Mouse (Mus musculus): ENCODE measurements at regions not wholly inside any gene's neighbourhood (a gene's known extent, or its start where the extent isn't known, plus 50 kb on each side); places are given as distances from the start of the nearest gene placed in this dataset.

GRCm38 (mm10) chr6:135632671-135633070 lies 270.3 kb downstream of the Emp1 start:
- peaks cover 4% of the 10 kb centered on the region; the same call in 1 of the 2 replicates for H3K4me1 ChIP-seq (replicated peaks; ENCODE audit: control insufficient read depth, insufficient read depth, low read length)
- 86% methylated on average over 5 of the region's 5 CpGs for WGBS
- no peak overlapping the region for H3K4me2 ChIP-seq (replicated peaks)
- H3K36me3 ChIP-seq (replicated peaks; ENCODE audit: control insufficient read depth, insufficient read depth) = no peaks in the 10 kb centered on the region
- no peak overlapping the region for H3K27ac ChIP-seq
- DNase-seq (ENCODE audit: low spot score) (no peak), ATAC-seq (ENCODE audit: low FRiP score) (no peak)
- peaks cover 8% of the 10 kb centered on the region; the same call in 1 of the 2 replicates for H3K9me3 ChIP-seq (ENCODE audit: control insufficient read depth, low read length)
- H3K4me3 ChIP-seq (replicated peaks; ENCODE audit: low read length) = no peak overlapping the region
- H3K27me3 ChIP-seq (ENCODE audit: control insufficient read depth, insufficient read depth, low read length) = no peaks in the 10 kb centered on the region
- no peak overlapping the region for H3K9ac ChIP-seq

DNA sequence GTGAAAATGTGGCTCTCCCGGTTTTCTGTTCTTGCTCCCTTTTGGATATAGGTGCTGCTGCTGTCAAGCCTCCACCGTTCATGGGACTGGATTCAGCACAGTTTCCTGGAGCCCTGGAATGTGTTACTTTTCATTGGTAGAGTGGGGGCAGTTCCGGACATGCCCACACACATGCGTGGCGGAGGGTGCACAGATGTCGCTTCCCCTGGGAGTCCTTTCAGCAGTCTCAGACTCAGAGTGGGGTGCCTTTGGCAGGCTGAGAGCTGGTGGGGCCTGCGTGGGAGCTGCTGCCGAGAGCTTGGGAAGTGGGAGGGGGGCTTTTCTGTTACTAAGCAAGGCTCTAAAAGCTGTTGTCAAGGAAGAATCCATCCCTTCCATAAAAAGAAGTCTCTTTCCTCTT lies 274.3 kb downstream of the Emp1 start:
- H3K4me1 ChIP-seq (replicated peaks; ENCODE audit: control insufficient read depth, insufficient read depth, low read length) = no peaks in the 10 kb centered on the region
- H3K9ac ChIP-seq = no peak overlapping the region
- H3K36me3 ChIP-seq (replicated peaks; ENCODE audit: control insufficient read depth, insufficient read depth) = no peaks in the 10 kb centered on the region
- no peak for ATAC-seq (ENCODE audit: low FRiP score)
- H3K9me3 ChIP-seq (ENCODE audit: control insufficient read depth, low read length) = peaks cover 7% of the 10 kb centered on the region; the same call in 1 of the 2 replicates
- H3K27me3 ChIP-seq (ENCODE audit: control insufficient read depth, insufficient read depth, low read length) = no peaks in the 10 kb centered on the region
- no peak for DNase-seq (ENCODE audit: low spot score)
- no peak overlapping the region for H3K4me2 ChIP-seq (replicated peaks)
- no peak overlapping the region for H3K27ac ChIP-seq
- WGBS = 68% methylated on average over 8 of the region's 8 CpGs
- no peak overlapping the region for H3K4me3 ChIP-seq (replicated peaks; ENCODE audit: low read length)

DNA sequence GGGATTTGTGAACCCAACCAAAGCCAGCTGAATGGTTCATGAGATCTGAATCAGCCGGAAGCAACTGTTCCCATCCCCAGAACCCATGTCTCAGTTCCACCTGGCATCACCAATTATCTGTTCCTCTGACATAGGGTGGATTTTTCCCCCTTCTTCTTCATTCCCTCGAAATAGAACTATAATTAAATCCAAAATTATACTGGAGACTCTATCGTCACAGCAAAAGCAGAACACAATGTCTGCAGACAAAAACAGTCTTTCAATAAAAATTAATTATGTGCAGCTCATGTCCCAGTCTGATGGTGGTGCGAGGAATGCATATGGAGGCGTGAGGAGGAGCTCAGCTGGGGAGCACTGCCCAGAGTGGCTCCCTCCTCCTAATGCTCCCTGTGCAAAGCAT lies 280.4 kb downstream of the Emp1 start:
- WGBS = 88% methylated on average over 5 of the region's 5 CpGs
- Histone ChIP-seq H3K4me1 (replicated peaks; ENCODE audit: control insufficient read depth, insufficient read depth, low read length) (no peaks in the 10 kb centered on the region), H3K9ac (no peak overlapping the region), H3K9me3 (ENCODE audit: control insufficient read depth, low read length) (peaks cover 7% of the 10 kb centered on the region; the same call in 1 of the 2 replicates), H3K27ac (no peak overlapping the region), H3K27me3 (ENCODE audit: control insufficient read depth, insufficient read depth, low read length) (no peaks in the 10 kb centered on the region), H3K4me2 (replicated peaks) (no peak overlapping the region), H3K36me3 (replicated peaks; ENCODE audit: control insufficient read depth, insufficient read depth) (no peaks in the 10 kb centered on the region), H3K4me3 (replicated peaks; ENCODE audit: low read length) (no peak overlapping the region)
- DNase-seq (ENCODE audit: low spot score) = no peak
- ATAC-seq (ENCODE audit: low FRiP score) = no peak

DNA sequence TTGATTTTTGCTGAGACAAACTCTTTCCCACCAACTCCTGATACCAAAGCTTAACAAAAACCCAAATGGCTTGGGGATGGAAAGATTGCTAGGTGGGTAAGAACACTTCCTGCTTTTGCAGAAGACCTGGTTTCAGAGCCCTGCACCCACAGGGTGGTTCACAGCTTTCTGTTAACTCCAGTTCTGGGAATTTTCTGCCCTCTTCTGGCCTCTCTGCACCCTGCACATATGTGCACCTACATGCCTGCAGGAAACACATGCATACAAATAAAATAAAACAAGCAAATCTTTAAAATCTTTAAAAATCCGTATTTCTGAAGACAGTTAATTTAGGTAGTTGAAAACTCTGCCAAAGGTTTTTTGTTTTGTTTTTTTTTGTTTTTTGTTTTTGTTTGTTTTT lies 283.8 kb downstream of the Emp1 start:
- H3K9me3 ChIP-seq (ENCODE audit: control insufficient read depth, low read length) = peaks cover 3% of the 10 kb centered on the region; the same call in 1 of the 2 replicates
- no peaks in the 10 kb centered on the region for H3K36me3 ChIP-seq (replicated peaks; ENCODE audit: control insufficient read depth, insufficient read depth)
- no peaks in the 10 kb centered on the region for H3K27me3 ChIP-seq (ENCODE audit: control insufficient read depth, insufficient read depth, low read length)
- no peak overlapping the region for H3K4me2 ChIP-seq (replicated peaks)
- no peak overlapping the region for H3K9ac ChIP-seq
- H3K4me1 ChIP-seq (replicated peaks; ENCODE audit: control insufficient read depth, insufficient read depth, low read length) = no peaks in the 10 kb centered on the region
- ATAC-seq (ENCODE audit: low FRiP score) (no peak), DNase-seq (ENCODE audit: low spot score) (no peak)
- no peak overlapping the region for H3K27ac ChIP-seq
- H3K4me3 ChIP-seq (replicated peaks; ENCODE audit: low read length) = no peak overlapping the region
- WGBS = 66% methylated on average over 1 of the region's 1 CpGs

GRCm38 (mm10) chr6:135653002-135653401 lies 290.7 kb downstream of the Emp1 start:
- ATAC-seq (ENCODE audit: low FRiP score) = no peak

DNA sequence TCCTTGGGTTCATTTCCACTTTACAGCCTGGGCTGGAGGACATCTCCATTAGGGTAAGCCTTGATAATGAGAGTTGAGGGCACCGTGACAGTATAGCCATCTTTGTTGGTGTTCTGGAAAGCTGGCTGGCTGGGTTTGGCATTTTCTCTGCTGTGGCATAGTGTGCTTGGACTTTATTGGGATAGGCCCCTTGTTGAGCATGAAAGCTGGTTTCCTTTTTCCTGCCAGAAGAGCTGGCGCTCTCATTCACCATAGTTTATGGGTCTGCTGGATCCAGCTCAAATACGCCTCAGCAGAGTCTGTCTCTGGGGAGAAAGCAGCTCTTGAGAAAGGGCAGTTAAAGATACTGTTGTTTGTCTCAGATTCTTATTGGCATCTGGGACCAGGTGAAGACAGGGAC lies 300.0 kb downstream of the Emp1 start:
- no peaks in the 10 kb centered on the region for H3K4me1 ChIP-seq (replicated peaks; ENCODE audit: control insufficient read depth, insufficient read depth, low read length)
- H3K4me2 ChIP-seq (replicated peaks) = no peak overlapping the region
- WGBS = 86% methylated on average over 3 of the region's 3 CpGs
- no peak overlapping the region for H3K9ac ChIP-seq
- H3K36me3 ChIP-seq (replicated peaks; ENCODE audit: control insufficient read depth, insufficient read depth) = no peaks in the 10 kb centered on the region
- DNase-seq (ENCODE audit: low spot score) (no peak), ATAC-seq (ENCODE audit: low FRiP score) (no peak)
- no peaks in the 10 kb centered on the region for H3K27me3 ChIP-seq (ENCODE audit: control insufficient read depth, insufficient read depth, low read length)
- H3K27ac ChIP-seq = no peak overlapping the region
- H3K9me3 ChIP-seq (ENCODE audit: control insufficient read depth, low read length) = no peaks in the 10 kb centered on the region
- no peak overlapping the region for H3K4me3 ChIP-seq (replicated peaks; ENCODE audit: low read length)

More at GRCm38 (mm10) chr6:135653002-135653401, 290.7 kb downstream of the Emp1 start:
- Histone ChIP-seq H3K9ac (no peak overlapping the region), H3K9me3 (ENCODE audit: control insufficient read depth, low read length) (no peaks in the 10 kb centered on the region), H3K27ac (no peak overlapping the region), H3K4me2 (replicated peaks) (no peak overlapping the region), H3K4me1 (replicated peaks; ENCODE audit: control insufficient read depth, insufficient read depth, low read length) (no peaks in the 10 kb centered on the region), H3K4me3 (replicated peaks; ENCODE audit: low read length) (no peak overlapping the region), H3K36me3 (replicated peaks; ENCODE audit: control insufficient read depth, insufficient read depth) (no peaks in the 10 kb centered on the region), H3K27me3 (ENCODE audit: control insufficient read depth, insufficient read depth, low read length) (no peaks in the 10 kb centered on the region)
- WGBS = 89% methylated on average over 3 of the region's 3 CpGs
- DNase-seq (ENCODE audit: low spot score) = no peak

- ATAC-seq (ENCODE audit: low FRiP score) (no peak), DNase-seq (ENCODE audit: low spot score) (no peak)
- no peak overlapping the region for H3K4me2 ChIP-seq (replicated peaks)
- H3K27me3 ChIP-seq (ENCODE audit: control insufficient read depth, insufficient read depth, low read length) = no peaks in the 10 kb centered on the region
- no peaks in the 10 kb centered on the region for H3K9me3 ChIP-seq (ENCODE audit: control insufficient read depth, low read length)
- no peaks in the 10 kb centered on the region for H3K4me1 ChIP-seq (replicated peaks; ENCODE audit: control insufficient read depth, insufficient read depth, low read length)
- H3K4me3 ChIP-seq (replicated peaks; ENCODE audit: low read length) = no peak overlapping the region
- no peak overlapping the region for H3K9ac ChIP-seq
- H3K27ac ChIP-seq = no peak overlapping the region
- H3K36me3 ChIP-seq (replicated peaks; ENCODE audit: control insufficient read depth, insufficient read depth) = no peaks in the 10 kb centered on the region
- WGBS = 86% methylated on average over 4 of the region's 4 CpGs
Observed at GRCm38 (mm10) chr6:135662801-135663537, 300.6 kb downstream of the Emp1 start.
